Comparison of ENCODE assay signal across 8 mouse cellular contexts in the genomic region with DNA sequence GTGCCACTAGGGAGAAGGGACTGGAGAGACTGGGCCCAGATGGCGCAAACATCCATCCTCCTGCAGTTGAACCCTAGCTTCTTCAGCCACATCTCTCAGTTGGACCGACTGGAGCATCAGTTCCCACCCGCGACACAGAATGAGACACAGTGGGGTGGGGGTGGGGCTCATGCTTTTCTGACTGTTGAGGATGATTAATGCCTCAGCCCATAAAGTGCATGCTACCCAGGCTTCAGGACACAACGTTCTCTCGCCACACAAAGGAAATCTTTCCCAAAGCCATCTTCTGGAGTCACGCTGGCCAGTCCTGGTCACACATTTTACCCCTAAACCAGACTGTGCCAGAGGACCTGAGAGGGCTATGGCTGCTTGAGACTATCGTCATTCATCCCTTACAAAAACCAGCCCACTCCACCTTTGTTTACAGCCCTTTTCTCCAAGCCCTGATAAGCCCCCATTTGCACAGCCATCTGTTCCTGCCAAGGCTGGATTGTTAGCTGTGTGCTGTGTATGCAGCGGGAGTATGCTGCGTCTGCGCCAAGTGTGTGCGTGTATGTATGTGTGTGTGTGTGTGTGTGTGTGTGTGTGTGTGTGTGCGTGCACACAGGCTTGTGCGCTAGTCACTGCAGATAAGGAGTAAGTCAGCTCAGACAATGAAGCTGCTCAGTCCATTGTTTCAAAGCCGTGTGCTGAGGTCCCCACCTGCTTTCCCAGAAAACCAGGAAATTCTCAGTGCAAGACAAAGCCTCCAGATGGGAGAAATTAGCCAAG. TPM values are rescaled to one million over a fixed set of nuclear protein-coding genes. Genes with fewer than 3 reads are reported as not detected.
DNase-seq lines count a peak whose midpoint lies in the region; ATAC-seq and TF ChIP-seq lines count a peak whose summit lies in the region.

No protein-coding gene starts in this region.

- no peaks in the 10 kb centered on the region for H3K27me3 ChIP-seq in lung, embryonic 14.5 days (ENCODE audit: insufficient read depth, low read length)

- H3K36me3 ChIP-seq in lung, embryonic 14.5 days (ENCODE audit: insufficient read depth): no peaks in the 10 kb centered on the region

- H3K27ac ChIP-seq in lung, embryonic 14.5 days (ENCODE audit: low read depth): no peak overlapping the region

- H3K4me2 ChIP-seq in lung, embryonic 14.5 days: no peak overlapping the region

- no peaks in the 10 kb centered on the region; the same call in 1 of the 2 replicates for H3K4me1 ChIP-seq in lung, embryonic 14.5 days (ENCODE audit: insufficient read depth)

- TF ChIP-seq CTCF in lung, embryonic 14.5 days (IDR thresholded peaks at IDR 0.05; ENCODE audit: low read depth): no peak

- intact Hi-C loops in left cerebral cortex, postnatal 14 days (cut with DNase I): no loop called here

- H3K9me3 ChIP-seq in lung, embryonic 14.5 days (ENCODE audit: low read depth, low read length): no peaks in the 10 kb centered on the region

- no peak overlapping the region for H3K4me3 ChIP-seq in lung, embryonic 14.5 days (ENCODE audit: low read depth, low read length)

- no peak overlapping the region for H3K9ac ChIP-seq in lung, embryonic 14.5 days

- ATAC-seq in lung, embryonic 14.5 days (ENCODE audit: insufficient read depth): peak; percentile 47; the same call in 1 of the 2 replicates
- no peak for ATAC-seq in granulocyte monocyte progenitor cell, adult 5-6 weeks (replicated peaks; ENCODE audit: poor library complexity, severe bottlenecking)

- DNase-seq in lung, embryonic 14.5 days: peak; percentile 22
- no peak for DNase-seq in lung, adult 18-20 months
- DNase-seq in frontal cortex, postnatal 10 days (ENCODE audit: low spot score in 2 of 2): peak; percentile 42
- peak; percentile 72 to 83 for DNase-seq in left cerebral cortex, postnatal 14 days (ENCODE audit: low spot score in 2 of 2)
- DNase-seq in retina, postnatal 1 day: peak; percentile 88
- DNase-seq in testis, postnatal 14 days (ENCODE audit: low spot score): no peak
- DNase-seq in gastrocnemius, adult 18-20 months (ENCODE audit: low spot score): no peak

- 37% methylated on average over 15 of the region's 15 CpGs for WGBS in lung, embryonic 14.5 days

RNA-seq across cellular contexts. Expression of gene Chchd6, which starts 18.1 kb away (rescaled TPM):
- 66.9 and 69.3 TPM in 2 replicates for polyA plus RNA-seq in lung, embryonic 14.5 days (2014; fragmentation: Nextera tagmentation; extraction: Ambion mirVana)
- 10 to 100 TPM; 86.4 to 86.6 TPM for total RNA-seq in left cerebral cortex, postnatal 14 days (2021)
- total RNA-seq in granulocyte monocyte progenitor cell, adult 5-6 weeks (2014; fragmentation: Nextera tagmentation): 9.8 and 13.5 TPM in 2 replicates
- 10.6 and 15.3 TPM in 2 replicates for total RNA-seq in granulocyte monocyte progenitor cell, adult 5-6 weeks (2017)
- 1 to 10 TPM; 3.7 to 4.7 TPM for total RNA-seq in gastrocnemius, adult 18-20 months (2021)

RNA-seq across cellular contexts. Expression of gene Txnrd3, which starts 30.3 kb away (rescaled TPM):
- 14.6 and 14.9 TPM in 2 replicates for polyA plus RNA-seq in lung, embryonic 14.5 days (2014; fragmentation: Nextera tagmentation; extraction: Ambion mirVana)
- 1 to 10 TPM; 4.8 to 5.2 TPM for total RNA-seq in left cerebral cortex, postnatal 14 days (2021)
- 5.2 and 6.0 TPM in 2 replicates for total RNA-seq in granulocyte monocyte progenitor cell, adult 5-6 weeks (2014; fragmentation: Nextera tagmentation)
- 7.6 and 9.1 TPM in 2 replicates for total RNA-seq in granulocyte monocyte progenitor cell, adult 5-6 weeks (2017)
- total RNA-seq in gastrocnemius, adult 18-20 months (2021): 1 to 10 TPM; 3.5 to 4.6 TPM

Comparison
In these comparisons a context has a peak if more than half of its experiments do, and no peak if none do; other contexts are left out.
1. DNase-seq: peak in lung, embryonic 14.5 days (single experiment), frontal cortex, postnatal 10 days (2 of 2), left cerebral cortex, postnatal 14 days (2 of 2) and retina, postnatal 1 day (single experiment); none in lung, adult 18-20 months (0 of 2), testis, postnatal 14 days (single experiment) and gastrocnemius, adult 18-20 months (single experiment).
2. RNA of gene Chchd6, which starts 18.1 kb away (total RNA-seq): 86.4 to 86.6 TPM in left cerebral cortex, postnatal 14 days; 9.8 to 15.3 TPM in granulocyte monocyte progenitor cell, adult 5-6 weeks and 3.7 to 4.7 TPM in gastrocnemius, adult 18-20 months; every median in the first group is over 4 times any median in the second.